Mouse (Mus musculus) macrophage (primary cell): Measurements from ENCODE around the gene Sgo2a. TPM values are rescaled to one million over a fixed set of nuclear protein-coding genes. Genes with fewer than 3 reads are reported as not detected.
"Not testable (repeated sequence)": the region's sequence is repeated elsewhere in the genome, so short reads cannot be mapped to it uniquely, and the experiment has no call there.

Experiments
- H3K27ac ChIP-seq: fragments of 350-480 bp; formaldehyde crosslinking; 2 replicates; pipeline ENCODE4 v1.9.0; 2021
- H3K36me3 ChIP-seq: fragments of 350-480 bp; formaldehyde crosslinking; 2 replicates; pipeline ENCODE4 v1.9.0; 2021; ENCODE audit errors: inconsistent target
- H3K4me3 ChIP-seq: fragments of 350-480 bp; formaldehyde crosslinking; 2 replicates; pipeline ENCODE4 v1.9.0; 2021; ENCODE audit errors: inconsistent target
- H3K79me2 ChIP-seq: fragments of 350-480 bp; formaldehyde crosslinking; 2 replicates; pipeline ENCODE4 v1.9.0; 2021; ENCODE audit errors: inconsistent target
- WGBS: methylation state at CpG from one replicate; pipeline ENCODE4 v1.1.7; 2026; ENCODE audit warnings: inconsistent platforms; ENCODE audit not compliant: missing documents; 5-methylcytosine and 5-hydroxymethylcytosine counted together
- polyA plus RNA-seq: library from polyadenylated mRNA; stranded (reverse); fragments of 250-400 nt; gene quantifications from 3 replicates; pipeline ENCODE4 v1.2.4, GENCODE M21; 2018; ENCODE audit warnings: inconsistent platforms

Gene Sgo2a
- polyA plus RNA-seq, 1 experiment from 2014 or later, result 2.9 TPM

- WGBS, result 1% methylated on average over 29 of the region's 29 CpGs
- Histone ChIP-seq H3K27ac (peak overlapping the region; percentile 51), H3K79me2 (peaks cover 50% of the 10 kb centered on the region), H3K4me3 (peak overlapping the region; percentile 95), H3K36me3 (no peaks in the 10 kb centered on the region)
These were observed 403 bp downstream of the Sgo2a start for GRCm38 (mm10) chr1:57996133-57996615.

- no peaks in the 10 kb centered on the region for H3K36me3 ChIP-seq
- WGBS, result 96% methylated on average over 3 of the region's 3 CpGs
- H3K4me3 ChIP-seq, result no peak overlapping the region
- H3K79me2 ChIP-seq, result peaks cover 50% of the 10 kb centered on the region
- H3K27ac ChIP-seq, result no peak overlapping the region
These were observed 2.4 kb downstream of the Sgo2a start for GRCm38 (mm10) chr1:57998146-57998545.

GRCm38 (mm10) chr1:58006388-58006787 is 10.6 kb downstream of the Sgo2a start:
- not testable (repeated sequence) for H3K79me2 ChIP-seq, H3K4me3 ChIP-seq, H3K36me3 ChIP-seq, H3K27ac ChIP-seq
- WGBS, result 95% methylated on average over 4 of the region's 7 CpGs

- no peak within 1 kb of the TSS for H3K27ac ChIP-seq
- 96% methylated on average over 7 of the region's 7 CpGs for WGBS
- H3K4me3 ChIP-seq, result no peak within 1 kb of the TSS
- no peaks in the 10 kb centered on the region for H3K79me2 ChIP-seq
- H3K36me3 ChIP-seq, result no peaks in the 10 kb centered on the region
These were observed 23.1 kb downstream of the Sgo2a start, which contains the start of gene Kctd18 for GRCm38 (mm10) chr1:58018856-58019255. TSS of gene Kctd18 (minus strand) at chr1:58018956.

GRCm38 (mm10) chr1:58027707-58028106 is 31.9 kb downstream of the Sgo2a start:
- 94% methylated on average over 7 of the region's 7 CpGs for WGBS
- no peaks in the 10 kb centered on the region for H3K79me2 ChIP-seq
- H3K27ac ChIP-seq, result no peak overlapping the region
- no peak overlapping the region for H3K4me3 ChIP-seq
- H3K36me3 ChIP-seq, result no peaks in the 10 kb centered on the region

- no peaks in the 10 kb centered on the region for H3K36me3 ChIP-seq
- H3K79me2 ChIP-seq, result no peaks in the 10 kb centered on the region
- peak within 1 kb of the TSS; percentile 17 for H3K4me3 ChIP-seq
- H3K27ac ChIP-seq, result no peak within 1 kb of the TSS
- 8% methylated on average over 12 of the region's 12 CpGs for WGBS
These were observed 33.9 kb downstream of the Sgo2a start, which contains the start of gene Aox1 for GRCm38 (mm10) chr1:58029636-58030117. TSS of gene Aox1 (plus strand) at chr1:58029931.

GRCm38 (mm10) chr1:58030156-58030871 is 34.5 kb downstream of the Sgo2a start:
- Histone ChIP-seq H3K79me2 (no peaks in the 10 kb centered on the region), H3K4me3 (peak overlapping the region; percentile 17; the same call in 1 of the 2 replicates), H3K36me3 (no peaks in the 10 kb centered on the region), H3K27ac (no peak overlapping the region)
- WGBS, result 59% methylated on average over 13 of the region's 13 CpGs

- 65% methylated on average over 10 of the region's 10 CpGs for WGBS
- H3K4me3 ChIP-seq, result no peak overlapping the region
- no peaks in the 10 kb centered on the region for H3K36me3 ChIP-seq
- H3K79me2 ChIP-seq, result no peaks in the 10 kb centered on the region
- H3K27ac ChIP-seq, result no peak overlapping the region
These were observed 35.5 kb downstream of the Sgo2a start for GRCm38 (mm10) chr1:58031160-58031769.

GRCm38 (mm10) chr1:58037306-58037705 is 41.5 kb downstream of the Sgo2a start:
- 95% methylated on average over 9 of the region's 9 CpGs for WGBS
- H3K79me2 ChIP-seq, H3K27ac ChIP-seq, H3K36me3 ChIP-seq, H3K4me3 ChIP-seq: not testable (repeated sequence)

- Histone ChIP-seq H3K27ac (no peak overlapping the region), H3K4me3 (no peak overlapping the region), H3K36me3 (no peaks in the 10 kb centered on the region), H3K79me2 (no peaks in the 10 kb centered on the region)
- WGBS, result 65% methylated on average over 3 of the region's 3 CpGs
These were observed 49.3 kb downstream of the Sgo2a start for GRCm38 (mm10) chr1:58045076-58045475.

- Histone ChIP-seq H3K79me2 (no peaks in the 10 kb centered on the region), H3K36me3 (no peaks in the 10 kb centered on the region), H3K4me3 (no peak overlapping the region), H3K27ac (no peak overlapping the region)
- 97% methylated on average over 5 of the region's 5 CpGs for WGBS
These were observed 49.8 kb downstream of the Sgo2a start for GRCm38 (mm10) chr1:58045546-58045945.

GRCm38 (mm10) chr1:58046721-58047290 is 51.0 kb downstream of the Sgo2a start:
- WGBS, result 91% methylated on average over 3 of the region's 3 CpGs
- no peak overlapping the region for H3K4me3 ChIP-seq
- H3K27ac ChIP-seq, result no peak overlapping the region
- no peaks in the 10 kb centered on the region for H3K79me2 ChIP-seq
- no peaks in the 10 kb centered on the region for H3K36me3 ChIP-seq

GRCm38 (mm10) chr1:58049126-58049525 is 53.4 kb downstream of the Sgo2a start:
- Histone ChIP-seq H3K4me3 (no peak overlapping the region), H3K36me3 (no peaks in the 10 kb centered on the region), H3K79me2 (no peaks in the 10 kb centered on the region), H3K27ac (no peak overlapping the region)
- 92% methylated on average over 5 of the region's 5 CpGs for WGBS

- WGBS, result 91% methylated on average over 11 of the region's 11 CpGs
- H3K4me3 ChIP-seq, result no peak overlapping the region
- H3K27ac ChIP-seq, result no peak overlapping the region
- H3K79me2 ChIP-seq, result no peaks in the 10 kb centered on the region
- no peaks in the 10 kb centered on the region for H3K36me3 ChIP-seq
These were observed 59.8 kb downstream of the Sgo2a start for GRCm38 (mm10) chr1:58055598-58055997.
